Mouse (Mus musculus) thymus, postnatal 14 days (tissue): ENCODE data around the gene Cdh23.

Source experiments
- DNase-seq: peaks from one replicate; pipeline ENCODE4 v3.0.0; 2021

Gene Cdh23

DNA sequence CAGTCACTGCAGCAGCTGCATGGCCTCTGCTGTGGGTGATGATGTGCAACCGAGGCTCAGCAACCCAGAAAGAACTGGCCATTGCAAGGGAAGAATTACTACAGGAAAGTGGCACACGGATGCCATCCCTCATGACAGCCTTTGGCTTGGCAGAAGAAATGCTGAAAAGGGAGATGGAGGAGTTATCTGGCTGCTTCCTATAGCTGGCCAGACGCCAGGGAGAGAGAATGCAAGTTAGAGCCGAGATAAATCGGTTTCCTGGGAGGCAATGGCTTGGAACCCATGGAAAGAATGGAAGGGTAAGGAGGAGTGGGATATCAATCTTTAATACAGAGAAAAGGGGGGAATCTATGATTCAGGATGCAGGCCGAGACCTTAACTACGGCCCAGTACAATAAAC lies 301.4 kb downstream of the Cdh23 start:
- no peak for DNase-seq

DNA sequence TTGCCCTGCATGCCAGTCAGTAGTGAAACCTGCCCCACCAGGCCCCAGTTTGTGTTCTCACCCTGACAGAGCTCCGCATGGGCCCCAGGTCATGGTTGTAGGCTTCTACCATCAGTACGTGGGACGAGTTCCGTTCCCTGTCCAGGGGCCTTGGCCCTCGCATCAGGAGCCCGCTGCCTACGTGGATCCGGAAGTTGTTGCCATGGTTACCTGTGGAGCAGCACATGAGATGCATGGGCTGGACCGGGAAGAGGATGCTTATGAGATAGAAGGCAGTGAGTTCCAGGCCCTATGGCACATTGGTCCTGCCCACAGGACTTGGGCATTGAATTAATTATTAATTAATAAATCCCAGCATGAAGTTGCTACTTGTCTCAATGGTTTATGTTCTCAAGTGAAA lies 304.6 kb downstream of the Cdh23 start:
- DNase-seq, result no peak

DNA sequence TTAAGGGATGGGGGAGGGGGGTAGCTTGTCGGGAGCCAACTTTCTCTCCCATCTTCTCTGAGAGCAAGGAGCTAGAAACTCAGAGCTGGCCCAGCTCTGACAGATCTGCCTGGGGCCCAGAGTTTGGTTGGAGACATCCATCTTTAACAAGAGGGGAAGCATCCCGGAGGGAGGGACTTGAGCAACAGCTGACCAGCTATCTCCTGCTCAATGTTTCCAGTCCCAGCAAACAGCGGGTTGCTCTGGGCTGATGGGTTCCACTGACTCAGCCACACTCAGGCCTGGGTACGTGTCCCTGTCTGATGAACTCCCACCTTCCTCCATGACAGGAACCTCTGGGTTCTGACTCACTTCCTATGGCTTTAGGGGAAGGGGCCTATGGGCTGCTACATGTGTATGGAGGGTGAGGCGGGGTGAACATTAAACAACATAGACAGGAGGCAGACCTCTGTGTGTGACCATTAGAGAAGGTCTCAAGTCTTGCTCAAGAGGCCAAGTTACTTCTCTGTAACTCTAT lies 305.3 kb downstream of the Cdh23 start:
- no peak for DNase-seq

DNA sequence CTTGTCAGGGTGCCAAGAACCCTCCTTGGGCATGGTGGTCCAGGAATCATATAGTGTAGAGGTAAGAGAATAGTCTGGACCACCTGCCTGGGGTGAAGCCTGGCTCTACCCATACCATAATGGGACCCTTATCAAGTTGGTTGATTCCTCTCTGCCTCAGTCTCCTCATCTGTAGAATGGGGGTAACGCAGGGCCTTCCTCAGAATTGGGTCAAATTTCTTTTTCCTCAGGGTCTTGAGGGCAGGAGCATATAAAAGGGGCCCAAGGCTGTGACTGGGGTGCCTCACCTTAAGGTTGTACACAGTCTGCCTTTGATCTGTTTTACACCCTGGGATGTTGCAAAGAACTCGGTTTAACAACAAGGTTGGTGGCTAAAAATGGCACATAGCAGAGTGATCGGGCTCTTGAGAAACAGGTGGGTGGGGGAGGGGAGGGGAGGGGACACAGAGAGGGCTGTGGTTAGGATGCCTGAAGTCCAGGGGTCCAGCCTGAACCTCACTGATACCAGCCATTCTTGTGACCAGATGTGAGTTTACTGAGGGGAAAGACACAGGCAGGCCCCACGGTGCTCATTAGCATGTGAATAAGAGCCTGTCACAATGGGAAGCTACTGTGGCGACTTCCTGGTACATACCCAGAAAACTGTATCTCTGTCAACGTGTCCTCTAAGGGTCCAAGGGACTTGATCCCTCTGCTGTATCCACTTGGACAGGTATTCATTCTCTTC lies 305.9 kb downstream of the Cdh23 start:
- DNase-seq, result peak; percentile 54

DNA sequence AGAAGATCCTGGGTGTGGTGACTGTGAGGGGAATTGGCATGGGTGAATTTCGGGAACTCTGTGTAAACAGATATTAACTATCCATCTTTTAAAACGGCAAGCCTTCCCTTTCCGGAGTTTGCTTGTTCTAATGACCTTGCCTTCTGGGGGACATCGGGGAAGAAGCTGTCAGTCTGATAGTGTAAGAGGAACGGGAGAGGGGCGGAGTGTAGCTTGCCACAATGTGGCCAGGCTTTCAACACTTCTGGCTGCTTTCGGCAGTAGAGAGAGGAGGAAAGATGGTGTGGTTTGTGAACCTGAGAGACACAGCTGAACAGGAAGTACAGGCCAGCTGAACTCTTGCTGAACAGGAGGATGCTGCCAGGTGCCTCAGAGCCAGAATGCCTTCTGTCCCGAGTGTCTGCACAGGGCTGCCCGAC lies 306.8 kb downstream of the Cdh23 start:
- peak; percentile 85 for DNase-seq

DNA sequence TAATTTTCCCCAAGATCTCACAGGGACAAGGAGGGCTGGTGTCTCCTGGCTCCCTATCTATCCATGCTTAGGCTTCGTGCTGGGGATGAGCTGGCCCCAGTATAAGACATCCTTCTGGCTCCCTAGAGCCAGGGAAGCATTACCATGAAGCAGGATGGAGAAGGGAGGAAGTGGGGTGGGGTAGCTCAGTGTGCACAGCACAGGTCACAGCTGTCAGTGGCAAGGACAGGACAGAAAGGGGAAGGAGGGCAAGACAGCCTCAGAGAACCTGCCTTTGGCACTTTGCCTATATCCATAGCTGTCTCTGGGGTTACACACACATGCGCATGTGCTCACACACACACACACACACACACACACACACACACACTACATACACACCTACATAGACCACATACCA lies 308.0 kb downstream of the Cdh23 start:
- peak; percentile 71 for DNase-seq

DNA sequence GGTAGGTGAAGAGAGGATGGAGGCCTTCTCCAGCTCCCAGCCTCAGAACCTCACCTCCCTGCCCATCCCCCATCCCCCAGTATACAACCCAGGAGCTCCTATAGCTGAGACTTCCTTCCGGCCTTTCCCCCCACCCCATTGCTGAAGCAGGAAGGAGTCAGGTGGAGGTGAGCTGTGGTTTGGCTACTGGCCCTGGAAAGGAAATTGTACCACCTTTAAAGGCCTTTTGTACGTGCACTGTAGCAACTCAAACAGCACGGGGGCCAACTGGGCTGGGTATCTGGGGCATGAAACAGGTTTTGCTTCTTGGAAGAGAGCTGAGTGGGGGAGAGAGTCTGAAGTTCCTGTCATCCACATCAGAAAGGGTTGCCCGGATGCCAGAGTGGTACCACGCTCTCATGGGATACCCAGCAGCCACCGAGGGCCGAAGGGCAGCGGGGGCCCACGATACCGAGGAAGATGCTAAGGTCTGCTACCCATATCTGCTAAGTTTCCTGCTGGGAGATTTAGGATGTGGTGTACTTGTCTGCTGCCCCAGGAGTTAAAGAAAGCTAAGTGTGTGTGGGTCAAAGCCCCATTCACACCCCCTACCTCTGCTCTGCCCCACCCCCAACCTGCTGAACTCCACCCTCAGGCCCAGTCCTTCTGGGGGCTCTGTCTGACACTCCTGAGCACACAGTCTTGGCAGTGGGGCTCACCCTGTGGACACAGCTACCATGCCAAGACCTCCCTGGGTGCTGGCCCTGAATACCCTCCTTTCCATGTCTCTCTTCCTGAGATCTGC lies 315.0 kb downstream of the Cdh23 start:
- DNase-seq, result peak; percentile 87

DNA sequence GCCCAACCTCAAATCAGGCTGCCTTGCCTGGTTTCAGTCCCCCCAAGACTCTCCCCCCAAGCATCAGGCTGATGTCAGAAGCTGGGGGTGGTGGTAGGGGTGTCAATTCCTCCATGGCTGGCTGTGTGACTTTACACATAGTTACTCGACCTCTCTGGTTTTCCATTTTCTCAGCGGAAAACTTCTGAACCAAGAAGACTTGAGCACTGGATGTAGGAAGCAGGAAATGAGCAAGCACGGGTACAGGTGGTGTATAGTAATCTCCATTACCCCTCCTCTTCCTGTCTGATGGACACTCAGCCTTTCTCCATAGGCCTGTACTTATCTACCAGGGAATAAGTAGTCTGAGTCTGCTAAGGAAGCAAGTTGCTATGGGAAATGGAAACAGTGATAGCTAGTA lies 316.1 kb downstream of the Cdh23 start:
- DNase-seq, result no peak

DNA sequence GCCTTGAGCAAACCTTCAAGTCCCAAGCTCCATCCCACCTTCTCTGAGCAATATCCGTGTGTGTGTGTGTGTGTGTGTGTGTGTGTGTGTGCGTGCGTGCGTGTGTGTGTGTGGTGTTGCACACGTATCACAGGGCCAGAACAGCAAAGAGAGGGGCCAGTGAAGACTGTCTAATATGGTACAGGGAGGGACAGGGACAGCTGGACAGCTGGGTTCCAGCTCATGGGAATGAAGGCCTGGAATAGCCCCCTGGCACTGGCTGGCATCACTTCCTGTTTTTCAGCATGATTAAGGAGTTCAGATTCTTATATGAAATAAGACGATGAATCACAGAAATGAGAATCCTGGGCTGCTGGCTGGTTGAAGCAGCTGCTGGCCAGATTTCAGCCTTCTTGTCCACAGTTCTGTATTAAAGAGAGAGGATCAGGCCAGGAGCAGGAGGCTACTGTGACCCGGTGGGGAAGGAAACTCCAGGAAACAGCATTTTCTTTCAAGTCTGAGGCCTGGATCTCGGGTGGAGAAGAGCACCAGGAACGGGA lies 316.8 kb downstream of the Cdh23 start:
- no peak for DNase-seq

DNA sequence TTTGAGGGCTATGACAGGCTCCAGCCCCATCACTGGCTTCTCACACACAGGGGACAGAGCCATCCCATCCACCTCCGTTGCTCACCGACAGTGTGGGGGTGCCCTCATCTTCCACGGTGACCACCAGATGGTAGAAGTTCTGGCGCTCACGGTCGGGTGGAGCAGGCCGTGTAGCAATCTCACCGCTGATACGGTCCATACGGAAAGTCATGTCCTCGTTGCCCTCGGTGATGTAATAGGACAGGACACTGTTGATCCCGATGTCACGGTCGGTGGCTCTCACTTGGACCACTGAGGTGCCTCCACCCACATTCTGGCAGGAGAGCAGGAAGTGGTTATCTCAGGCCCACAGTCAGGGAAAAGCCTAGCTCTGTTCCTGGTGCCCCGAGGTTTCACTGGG lies 319.6 kb downstream of the Cdh23 start:
- no peak for DNase-seq

DNA sequence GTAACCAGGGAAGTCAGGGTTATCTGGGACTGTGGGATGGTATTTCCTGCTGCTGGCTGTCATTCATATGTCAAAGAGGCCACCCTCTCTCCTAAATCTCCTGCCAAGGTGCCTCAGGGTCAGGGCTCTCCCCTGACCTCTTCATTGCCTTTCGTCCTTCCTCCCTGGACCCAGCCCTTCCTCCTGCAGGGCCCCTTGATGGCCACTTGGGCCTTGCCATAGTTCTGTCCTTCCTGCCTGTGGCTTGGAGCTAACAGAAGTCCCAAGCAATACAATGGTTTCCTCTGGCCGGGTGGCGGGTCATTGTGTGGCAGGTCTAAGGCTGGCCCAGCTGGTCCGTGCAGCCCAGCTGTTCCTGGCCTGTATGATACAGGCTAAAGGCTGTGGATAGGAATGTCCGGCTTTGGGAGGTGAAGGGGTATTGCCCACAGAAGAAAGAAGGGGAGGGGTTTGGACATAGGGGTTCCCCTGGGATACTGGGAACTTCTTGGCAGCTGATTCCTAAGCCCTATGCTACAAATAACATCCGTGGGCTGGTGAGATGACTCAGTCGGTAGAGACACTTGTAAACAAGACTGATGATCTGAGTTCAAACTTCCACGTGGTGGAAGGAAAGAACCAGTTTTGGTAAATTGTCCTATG lies 322.2 kb downstream of the Cdh23 start:
- DNase-seq, result no peak

DNA sequence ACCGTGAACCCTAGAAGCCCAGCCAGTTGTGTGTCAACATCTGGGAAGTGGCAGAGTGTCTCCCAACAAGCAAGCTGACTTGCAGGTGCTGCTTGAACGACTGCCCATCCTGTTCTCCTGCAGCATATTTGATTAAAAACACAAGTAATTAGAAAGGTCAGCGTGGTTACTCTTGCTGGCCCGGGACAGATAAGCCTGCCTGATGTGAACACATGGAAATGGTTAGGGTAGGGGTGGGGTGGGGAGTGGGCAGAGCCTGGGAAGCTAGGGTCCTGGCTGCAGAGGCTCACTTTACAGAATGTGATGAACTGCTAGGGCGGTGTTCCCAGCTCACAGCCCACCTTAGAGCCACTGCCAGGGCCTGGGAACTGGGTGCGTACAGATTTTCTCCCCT lies 322.8 kb downstream of the Cdh23 start:
- DNase-seq, result no peak

DNA sequence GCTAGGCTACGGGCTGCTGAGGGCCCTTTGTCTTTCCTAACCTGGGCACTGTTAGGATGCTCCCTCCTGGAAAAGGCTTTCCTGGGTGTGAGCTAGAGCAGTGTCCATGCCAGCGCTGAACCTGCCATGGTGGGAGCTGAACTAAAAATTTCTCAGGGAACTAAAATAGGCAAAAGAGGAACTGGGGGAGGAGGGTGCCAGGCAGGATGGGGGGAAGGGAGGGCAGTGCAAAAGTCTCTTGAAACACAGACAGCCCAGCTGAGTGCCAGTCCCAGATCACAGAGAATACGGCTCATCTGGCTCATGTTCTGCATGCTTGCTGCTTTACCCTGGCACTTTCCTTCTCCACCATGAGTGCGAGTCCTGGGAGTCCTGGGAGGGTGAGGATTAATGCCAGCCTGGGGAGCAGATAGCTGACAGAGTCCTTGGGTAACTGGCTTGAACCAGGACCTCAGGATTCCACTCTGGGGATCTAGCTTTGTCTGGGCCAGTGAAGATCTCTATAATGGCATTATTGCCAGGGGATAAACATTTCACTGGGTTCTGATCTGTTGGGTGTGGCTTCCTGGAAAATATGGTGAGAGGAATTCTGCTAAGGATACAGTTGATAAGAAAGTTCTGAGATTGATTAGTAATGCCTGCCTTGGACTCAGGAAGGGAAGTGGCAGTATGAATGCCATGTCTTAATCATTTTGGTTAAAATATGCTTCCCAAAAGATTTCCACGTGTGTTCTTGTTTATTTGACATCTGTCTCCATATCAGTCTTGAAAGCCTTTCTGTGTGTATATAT lies 324.5 kb downstream of the Cdh23 start:
- peak; percentile 77 for DNase-seq

DNA sequence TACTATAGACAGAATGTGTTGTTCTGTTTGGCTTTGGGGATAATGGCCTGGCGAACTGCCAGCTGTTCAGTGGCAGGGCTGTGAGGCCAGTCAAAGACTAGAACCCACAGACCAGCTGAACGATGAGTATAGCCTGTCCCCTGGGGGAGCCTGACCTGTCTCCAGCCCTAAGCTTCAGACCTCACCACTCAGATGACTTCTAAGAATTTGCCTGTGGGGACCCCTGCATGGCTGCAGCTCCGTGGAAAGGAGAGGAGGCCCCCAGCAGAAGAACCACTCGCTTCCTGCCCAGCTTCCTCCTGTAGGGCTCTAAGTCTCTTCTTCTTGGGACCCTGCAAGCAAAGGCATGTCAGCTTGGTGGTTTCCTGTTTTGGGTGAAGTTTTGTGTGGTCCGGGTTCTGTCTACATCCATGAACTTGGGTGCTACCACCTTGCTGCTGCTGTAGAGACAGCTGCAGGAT lies 325.7 kb downstream of the Cdh23 start:
- peak; percentile 79 for DNase-seq

DNA sequence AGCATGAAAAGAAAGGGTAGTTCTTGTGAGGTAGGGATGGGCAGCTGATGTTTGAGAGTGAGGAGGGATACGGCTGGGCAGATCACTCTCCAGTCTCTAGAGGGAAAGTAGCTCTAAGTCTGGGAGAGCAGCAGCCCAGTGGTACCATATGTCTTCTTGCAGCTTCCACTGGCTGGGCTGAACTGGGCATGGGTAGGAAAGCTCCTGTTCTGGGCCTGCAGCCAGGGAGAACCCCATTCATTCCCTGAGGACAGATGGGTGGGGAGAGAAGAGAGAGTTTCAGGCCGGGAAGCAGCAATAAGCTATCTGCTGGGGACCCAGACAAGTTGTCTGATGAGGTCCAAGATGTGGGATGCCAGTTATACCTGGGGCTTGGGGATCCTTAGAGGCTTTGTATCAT lies 326.2 kb downstream of the Cdh23 start:
- no peak for DNase-seq

DNA sequence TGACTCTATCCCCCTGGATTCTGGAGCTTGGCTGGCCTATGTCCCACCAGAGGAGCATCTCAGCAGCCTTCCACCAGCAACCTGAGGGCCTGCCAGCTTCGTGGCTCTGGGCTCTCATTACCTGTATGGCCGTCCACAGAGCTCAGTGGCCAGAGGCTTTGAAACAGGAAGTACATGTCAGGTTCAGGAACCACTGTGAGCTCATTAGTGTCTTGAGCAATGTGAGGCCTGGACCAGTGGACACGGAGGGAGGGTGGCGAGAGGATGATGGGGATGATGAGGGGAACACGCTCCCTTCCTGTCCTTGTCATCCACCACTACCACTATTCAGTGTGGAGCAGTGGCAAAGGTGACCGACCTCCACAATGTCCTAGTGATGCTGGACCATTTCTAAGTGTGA lies 326.9 kb downstream of the Cdh23 start:
- DNase-seq, result no peak

DNA sequence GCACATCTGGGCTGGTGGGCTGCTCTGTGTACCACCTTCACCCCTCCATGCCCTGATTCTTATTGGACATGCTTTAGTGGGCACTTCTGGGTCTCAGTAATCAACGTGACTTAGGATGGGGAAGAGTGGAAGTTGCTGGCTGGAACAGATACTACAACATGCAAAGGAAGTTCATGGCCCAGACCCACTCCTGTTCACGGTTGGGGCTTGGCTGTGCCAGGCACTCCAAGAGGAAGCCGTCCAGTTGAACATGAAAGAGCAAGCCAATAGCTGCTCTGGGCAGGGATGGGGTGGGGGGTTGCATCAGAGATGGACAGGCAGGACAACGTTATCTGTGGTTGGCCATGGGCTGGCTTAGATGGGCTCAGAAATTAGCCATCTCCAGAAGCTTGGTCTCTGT lies 328.4 kb downstream of the Cdh23 start:
- no peak for DNase-seq

DNA sequence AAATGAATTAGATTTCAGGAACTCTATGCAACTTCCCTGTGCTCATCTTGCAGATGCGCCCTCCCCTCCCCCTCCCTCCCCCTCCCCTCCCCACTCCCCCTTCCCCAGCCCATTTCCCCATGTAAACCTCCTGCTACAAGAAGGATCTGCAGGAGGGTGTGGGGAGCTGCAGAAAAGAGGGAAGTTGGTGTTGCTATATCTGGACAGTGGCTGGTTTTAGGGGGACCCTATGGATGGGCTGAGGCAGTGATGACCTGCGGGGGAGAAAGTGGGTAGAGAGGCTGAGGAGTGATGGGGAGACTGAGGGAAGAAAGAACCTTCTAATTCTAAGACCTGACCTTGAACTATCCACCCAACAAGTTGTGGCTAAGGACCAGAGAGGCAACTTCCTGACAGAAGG lies 329.1 kb downstream of the Cdh23 start:
- DNase-seq, result no peak

DNA sequence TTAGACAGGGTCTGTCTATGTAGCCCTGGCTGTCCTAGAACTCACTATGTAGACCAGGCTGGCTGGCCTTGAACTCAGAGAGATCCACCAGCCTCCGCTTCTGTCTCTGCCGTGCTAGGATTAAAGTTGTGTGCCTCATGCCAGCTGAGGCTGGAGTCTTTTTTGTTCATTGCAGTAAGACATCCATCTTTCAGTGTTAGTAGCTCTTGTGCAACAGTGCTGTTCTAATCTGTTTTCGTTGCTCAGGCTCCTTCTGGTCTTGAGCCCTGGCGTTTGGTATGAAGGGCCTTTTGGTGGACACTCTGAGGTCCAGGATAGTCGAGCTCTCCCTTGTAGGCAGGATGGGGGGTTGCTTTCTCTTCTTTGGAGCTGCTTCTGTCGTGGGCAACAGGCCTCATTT lies 332.9 kb downstream of the Cdh23 start:
- DNase-seq, result no peak

DNA sequence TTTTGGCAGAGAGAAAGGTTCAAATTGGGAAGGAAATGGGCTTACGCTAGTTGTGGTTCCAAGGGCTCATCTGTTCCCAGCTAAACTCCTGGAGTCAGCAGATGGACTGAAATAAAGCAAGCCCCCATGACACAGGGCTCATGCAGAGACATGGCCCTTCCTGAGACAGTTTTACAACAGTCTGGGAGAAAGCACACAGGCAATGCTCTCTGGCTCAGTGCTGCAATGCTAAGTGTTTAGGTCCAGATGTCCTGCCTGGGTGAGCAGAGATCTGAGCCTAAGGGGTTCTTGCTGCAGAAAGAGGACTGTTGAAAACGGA lies 334.0 kb downstream of the Cdh23 start:
- DNase-seq, result no peak

DNA sequence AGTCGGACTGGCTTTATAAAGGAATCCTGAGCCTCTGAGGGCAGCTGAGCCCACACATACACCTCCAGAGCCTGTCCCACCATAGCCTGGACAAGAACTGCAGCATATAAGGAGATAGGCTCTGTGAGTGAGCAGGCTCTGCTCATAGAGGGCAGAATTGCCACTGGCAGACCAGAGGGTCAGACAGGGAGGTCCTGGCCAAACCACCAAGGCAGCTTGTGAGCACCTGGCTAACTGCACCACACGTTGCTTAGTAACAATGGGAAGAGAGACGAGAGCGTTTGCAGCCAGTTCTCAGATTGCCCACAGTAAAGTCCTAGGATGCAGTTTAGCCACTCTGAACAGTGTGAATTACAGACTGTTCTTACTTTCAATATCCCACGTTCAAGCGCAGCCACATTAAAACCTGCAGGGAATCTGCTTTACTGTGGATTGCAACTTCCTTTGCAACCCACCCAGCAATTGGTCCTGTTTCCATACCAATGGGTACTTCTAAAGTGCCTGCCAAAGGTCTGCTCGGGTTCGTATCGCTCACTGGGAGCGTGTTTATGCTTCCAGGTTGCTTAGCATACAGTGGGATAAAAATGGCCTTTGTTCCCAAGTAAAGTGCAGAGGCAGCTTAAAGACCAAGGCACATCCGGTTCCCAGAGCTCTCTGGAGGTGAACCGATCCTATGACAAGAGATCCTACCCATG lies 334.5 kb downstream of the Cdh23 start:
- DNase-seq, result no peak

DNA sequence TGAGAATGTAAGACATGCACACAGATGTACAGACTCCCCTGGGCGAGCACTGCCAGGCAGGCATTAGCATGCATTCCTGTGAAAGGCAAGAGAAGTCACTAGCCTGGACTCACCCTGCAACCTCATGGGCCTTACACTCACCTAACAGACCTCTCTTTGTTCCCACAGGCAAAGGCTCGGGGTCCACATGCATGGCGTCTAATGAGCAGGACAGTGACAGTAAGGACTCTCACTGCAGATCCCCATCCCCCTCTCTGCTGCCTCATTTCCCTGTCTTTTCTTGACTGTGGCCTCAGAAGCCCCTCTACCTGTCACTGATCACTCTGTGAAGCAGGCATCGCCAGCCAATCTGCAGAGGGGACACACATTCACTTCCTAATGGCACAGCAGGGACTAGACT lies 337.5 kb downstream of the Cdh23 start:
- no peak for DNase-seq
